Mouse (Mus musculus): ENCODE measurements around the gene Sephs1. TPM values are rescaled to one million over a fixed set of nuclear protein-coding genes. Genes with fewer than 3 reads are reported as not detected.

The Sephs1 gene
- polyA plus RNA-seq, 1 experiment from 2014 or later: 16.2 TPM

DNA sequence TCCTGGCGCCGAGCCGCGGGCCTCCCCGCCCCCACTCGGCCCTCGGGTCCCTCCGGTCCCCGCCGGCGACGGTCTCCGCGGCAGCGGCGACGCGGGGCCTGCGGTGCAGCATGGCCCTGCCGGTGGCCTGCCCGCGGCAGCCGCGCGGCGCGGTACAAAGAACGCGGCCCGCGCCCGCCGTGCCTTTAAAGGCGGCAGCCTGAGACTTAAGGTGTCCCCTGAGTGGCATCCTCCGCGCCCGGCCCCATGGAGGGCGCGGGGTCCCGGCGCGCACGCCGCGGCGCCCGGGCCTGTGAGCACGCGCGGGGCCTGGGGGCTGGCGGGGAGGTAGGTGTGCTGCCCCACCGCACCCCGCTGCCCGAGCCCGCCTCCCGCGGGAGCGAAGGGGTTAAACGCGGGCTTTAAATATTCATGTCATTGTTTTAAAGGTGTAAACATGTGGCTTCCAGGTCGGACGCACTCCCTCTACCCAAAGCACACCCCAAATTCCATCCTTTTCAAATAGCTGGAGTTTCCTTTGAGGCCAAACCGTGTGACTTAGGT, 956 bp downstream of the Sephs1 start:
- under 1% methylated on average over 55 of the region's 63 CpGs for WGBS (ENCODE audit: missing documents)
- 0 out of 2 replicates have a peak overlapping the region, but pooled peaks have one; percentile 21 for H3K27ac ChIP-seq

GRCm38 (mm10) chr2:4883009-4883704, 1.8 kb downstream of the Sephs1 start:
- 2% methylated on average over 18 of the region's 18 CpGs for WGBS (ENCODE audit: missing documents)
- Histone ChIP-seq H3K27ac (0 out of 2 replicates have a peak overlapping the region, but pooled peaks have one; percentile 21), H3K36me3 (ENCODE audit: inconsistent target) (peaks cover 5% of the 10 kb centered on the region; the same call in 1 of the 2 replicates), H3K79me2 (ENCODE audit: inconsistent target) (peaks cover 42% of the 10 kb centered on the region), H3K4me3 (ENCODE audit: inconsistent target) (peak overlapping the region; percentile 58)

More for the DNA sequence above, 956 bp downstream of the Sephs1 start:
- Histone ChIP-seq H3K79me2 (ENCODE audit: inconsistent target) (peaks cover 37% of the 10 kb centered on the region), H3K36me3 (ENCODE audit: inconsistent target) (peaks cover 4% of the 10 kb centered on the region; the same call in 1 of the 2 replicates), H3K4me3 (ENCODE audit: inconsistent target) (peak overlapping the region; percentile 58)

DNA sequence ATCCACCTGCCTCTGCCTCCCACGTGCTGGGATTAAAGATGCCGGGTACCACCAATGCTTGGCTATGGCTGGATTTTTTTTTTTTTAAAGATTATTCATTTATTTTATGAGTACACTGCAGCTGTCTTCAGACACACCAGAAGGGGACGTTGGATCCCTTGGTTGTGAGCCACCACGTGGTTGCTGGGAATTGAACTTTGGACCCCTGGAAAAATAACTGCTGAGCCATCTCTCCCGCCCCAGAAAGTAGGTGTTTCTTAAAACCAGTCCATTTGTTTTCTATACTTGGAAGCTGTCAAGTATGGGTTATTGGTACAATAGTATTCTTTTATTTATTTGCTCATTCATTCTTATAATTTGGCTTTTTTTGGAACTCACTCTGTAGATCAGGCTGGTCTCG, 5.5 kb downstream of the Sephs1 start:
- Histone ChIP-seq H3K4me3 (ENCODE audit: inconsistent target) (no peak overlapping the region), H3K27ac (no peak overlapping the region), H3K36me3 (ENCODE audit: inconsistent target) (peaks cover 13% of the 10 kb centered on the region; the same call in 1 of the 2 replicates), H3K79me2 (ENCODE audit: inconsistent target) (peaks cover 42% of the 10 kb centered on the region)
- 96% methylated on average over 6 of the region's 6 CpGs for WGBS (ENCODE audit: missing documents)

DNA sequence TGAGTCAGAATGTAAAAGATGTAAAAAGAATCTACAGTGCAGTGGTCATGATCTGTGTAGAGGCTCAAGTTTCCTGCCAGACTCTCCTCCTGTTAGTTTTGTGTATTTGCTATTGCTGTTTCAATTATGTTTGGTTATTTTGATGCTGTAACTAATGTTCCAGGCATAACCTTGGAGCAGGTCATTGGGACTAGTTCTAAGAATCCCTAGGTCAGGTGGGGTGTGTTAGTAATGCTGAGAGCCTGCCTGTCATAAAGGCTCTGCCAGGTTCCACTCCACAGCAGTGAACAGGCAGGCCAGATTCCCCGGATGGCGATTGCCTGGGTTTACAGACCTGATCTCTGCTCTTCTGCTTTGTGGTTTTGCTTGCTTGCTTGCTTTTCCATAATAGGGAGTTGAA, 14.2 kb downstream of the Sephs1 start:
- WGBS (ENCODE audit: missing documents): 92% methylated on average over 2 of the region's 2 CpGs
- Histone ChIP-seq H3K4me3 (ENCODE audit: inconsistent target) (no peak overlapping the region), H3K36me3 (ENCODE audit: inconsistent target) (peaks cover 49% of the 10 kb centered on the region), H3K27ac (no peak overlapping the region), H3K79me2 (ENCODE audit: inconsistent target) (no peaks in the 10 kb centered on the region)

DNA sequence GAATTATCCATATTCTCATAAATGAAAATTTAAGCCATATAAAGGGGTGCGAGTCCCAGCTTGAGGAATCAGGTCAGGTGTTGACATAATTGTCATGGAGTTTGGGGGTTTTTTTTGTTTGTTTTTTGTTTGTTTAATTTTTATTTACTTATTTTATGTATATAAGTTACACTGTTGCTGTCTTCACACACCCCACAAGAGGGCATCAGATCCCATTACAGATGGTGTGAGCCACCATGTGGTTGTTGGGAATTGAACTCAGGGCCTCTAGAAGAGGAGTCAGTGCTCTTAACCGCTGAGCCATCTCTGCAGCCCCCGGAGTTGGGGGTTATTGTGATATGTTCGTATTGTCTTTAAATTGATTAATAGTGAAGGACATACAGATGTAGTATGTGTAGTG, 15.6 kb downstream of the Sephs1 start:
- peaks cover 41% of the 10 kb centered on the region for H3K36me3 ChIP-seq (ENCODE audit: inconsistent target)
- 94% methylated on average over 4 of the region's 4 CpGs for WGBS (ENCODE audit: missing documents)

GRCm38 (mm10) chr2:4900624-4901023, 19.3 kb downstream of the Sephs1 start:
- 94% methylated on average over 6 of the region's 6 CpGs for WGBS (ENCODE audit: missing documents)
- peaks cover 26% of the 10 kb centered on the region for H3K36me3 ChIP-seq (ENCODE audit: inconsistent target)
- H3K79me2 ChIP-seq (ENCODE audit: inconsistent target): no peaks in the 10 kb centered on the region
- H3K4me3 ChIP-seq (ENCODE audit: inconsistent target): no peak overlapping the region
- no peak overlapping the region for H3K27ac ChIP-seq

More for the DNA sequence above, 15.6 kb downstream of the Sephs1 start:
- no peak overlapping the region for H3K27ac ChIP-seq
- no peaks in the 10 kb centered on the region for H3K79me2 ChIP-seq (ENCODE audit: inconsistent target)
- no peak overlapping the region for H3K4me3 ChIP-seq (ENCODE audit: inconsistent target)

- Histone ChIP-seq H3K79me2 (ENCODE audit: inconsistent target) (no peaks in the 10 kb centered on the region), H3K4me3 (ENCODE audit: inconsistent target) (no peak overlapping the region), H3K36me3 (ENCODE audit: inconsistent target) (peaks cover 43% of the 10 kb centered on the region), H3K27ac (no peak overlapping the region)
- WGBS (ENCODE audit: missing documents): 95% methylated on average over 5 of the region's 5 CpGs
These were observed 21.0 kb downstream of the Sephs1 start for GRCm38 (mm10) chr2:4902346-4902745.

DNA sequence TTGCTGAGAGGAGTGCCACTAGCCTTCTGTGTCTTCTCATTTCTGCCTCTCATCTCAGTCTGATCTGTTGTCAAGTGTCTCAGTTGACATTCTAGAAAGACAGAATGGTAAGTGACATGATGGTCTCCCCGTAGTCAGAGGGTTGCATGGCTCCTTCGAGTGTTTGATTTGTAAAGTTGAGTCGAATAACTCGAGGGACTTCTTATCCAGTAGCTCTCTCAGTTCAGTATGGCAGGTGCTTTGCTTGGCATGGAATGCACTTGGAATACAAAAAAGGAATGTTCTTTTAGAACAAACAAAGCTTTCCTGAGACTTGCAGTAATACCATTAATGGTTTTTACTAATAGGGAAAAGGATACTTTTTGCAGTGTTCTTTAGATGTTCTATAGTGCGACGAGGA, 25.8 kb downstream of the Sephs1 start:
- H3K4me3 ChIP-seq (ENCODE audit: inconsistent target): no peak overlapping the region
- no peaks in the 10 kb centered on the region for H3K79me2 ChIP-seq (ENCODE audit: inconsistent target)
- H3K27ac ChIP-seq: no peak overlapping the region
- 96% methylated on average over 6 of the region's 6 CpGs for WGBS (ENCODE audit: missing documents)
- H3K36me3 ChIP-seq (ENCODE audit: inconsistent target): peaks cover 31% of the 10 kb centered on the region

GRCm38 (mm10) chr2:4907916-4908315, 26.6 kb downstream of the Sephs1 start:
- peaks cover 31% of the 10 kb centered on the region; the same call in 1 of the 2 replicates for H3K36me3 ChIP-seq (ENCODE audit: inconsistent target)
- no peak overlapping the region for H3K4me3 ChIP-seq (ENCODE audit: inconsistent target)
- H3K27ac ChIP-seq: no peak overlapping the region
- WGBS (ENCODE audit: missing documents): 89% methylated on average over 7 of the region's 7 CpGs
- H3K79me2 ChIP-seq (ENCODE audit: inconsistent target): no peaks in the 10 kb centered on the region

DNA sequence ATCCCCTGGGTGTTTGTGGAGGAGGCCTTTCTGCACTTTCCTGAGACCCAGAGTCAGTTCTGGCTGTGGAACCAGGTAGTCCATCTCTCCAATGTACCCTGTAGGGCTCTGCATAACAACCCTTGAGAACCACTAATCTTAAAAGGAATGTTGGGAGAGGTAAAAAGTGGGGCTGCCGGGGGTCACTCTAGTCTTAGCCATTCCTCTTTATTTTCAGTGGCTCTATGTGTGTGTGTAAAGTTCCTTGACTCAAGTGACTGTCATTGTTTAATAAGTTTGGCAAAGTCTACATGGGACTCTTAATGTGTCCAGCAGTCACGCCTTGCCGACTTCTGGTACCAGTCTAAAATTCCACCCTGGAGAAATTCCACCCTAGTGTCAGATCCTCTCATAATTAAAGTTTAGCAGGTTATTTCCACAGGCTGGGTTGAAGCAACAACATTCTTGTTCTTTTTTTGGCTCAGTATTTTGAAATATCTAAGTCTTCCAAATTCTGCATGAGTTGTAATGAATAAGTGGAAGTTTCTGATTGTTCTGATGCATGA, 27.5 kb downstream of the Sephs1 start:
- Histone ChIP-seq H3K79me2 (ENCODE audit: inconsistent target) (no peaks in the 10 kb centered on the region), H3K36me3 (ENCODE audit: inconsistent target) (peaks cover 31% of the 10 kb centered on the region; the same call in 1 of the 2 replicates), H3K27ac (no peak overlapping the region), H3K4me3 (ENCODE audit: inconsistent target) (no peak overlapping the region)
- WGBS (ENCODE audit: missing documents): 98% methylated on average over 3 of the region's 3 CpGs

GRCm38 (mm10) chr2:4909909-4910308, 28.5 kb downstream of the Sephs1 start:
- 88% methylated on average over 6 of the region's 6 CpGs for WGBS (ENCODE audit: missing documents)
- H3K79me2 ChIP-seq (ENCODE audit: inconsistent target): no peaks in the 10 kb centered on the region
- H3K27ac ChIP-seq: no peak overlapping the region
- H3K36me3 ChIP-seq (ENCODE audit: inconsistent target): peaks cover 31% of the 10 kb centered on the region; the same call in 1 of the 2 replicates
- H3K4me3 ChIP-seq (ENCODE audit: inconsistent target): no peak overlapping the region

DNA sequence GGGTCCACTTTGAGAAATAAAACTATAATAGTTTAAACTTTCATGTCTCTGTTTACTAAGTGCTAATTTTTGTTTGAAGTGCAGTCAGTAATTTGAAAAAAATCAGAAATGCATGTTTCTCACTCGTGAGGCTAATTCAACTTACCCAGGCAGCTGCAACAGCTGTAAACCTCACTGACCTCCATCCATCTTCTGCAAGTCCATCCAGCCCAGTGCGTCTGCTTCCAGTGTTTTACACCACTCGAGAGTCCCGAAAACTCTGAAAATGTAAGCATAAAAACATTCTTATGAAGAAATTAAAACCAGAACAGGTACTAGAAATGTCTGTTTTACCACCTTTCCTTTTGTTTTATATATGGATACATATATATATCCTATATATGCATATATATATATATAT, 29.2 kb downstream of the Sephs1 start:
- WGBS (ENCODE audit: missing documents): 97% methylated on average over 4 of the region's 4 CpGs

DNA sequence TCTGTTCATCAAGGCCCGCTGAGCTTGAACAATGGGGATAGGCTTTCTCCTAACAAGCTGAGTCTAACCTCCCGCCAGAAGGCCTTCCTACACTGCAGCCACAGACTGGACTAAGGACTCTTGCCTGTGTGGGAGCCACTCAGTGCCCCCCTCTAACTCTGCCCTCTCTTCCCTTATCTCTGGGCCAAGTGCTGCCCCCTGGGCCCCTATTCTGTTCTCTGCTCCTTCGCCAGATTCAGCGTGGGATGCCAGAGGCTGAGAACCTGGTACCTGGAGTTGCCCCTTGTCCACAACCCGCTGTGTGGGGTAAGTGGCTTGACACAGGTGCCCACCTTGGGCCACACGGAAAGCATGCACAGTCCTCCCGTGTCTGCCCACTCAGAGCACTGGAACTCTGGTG, 32.6 kb downstream of the Sephs1 start:
- Histone ChIP-seq H3K27ac (no peak overlapping the region), H3K79me2 (ENCODE audit: inconsistent target) (no peaks in the 10 kb centered on the region)
- WGBS (ENCODE audit: missing documents): 93% methylated on average over 7 of the region's 7 CpGs

More for the DNA sequence above, 29.2 kb downstream of the Sephs1 start:
- Histone ChIP-seq H3K27ac (no peak overlapping the region), H3K36me3 (ENCODE audit: inconsistent target) (peaks cover 26% of the 10 kb centered on the region; the same call in 1 of the 2 replicates), H3K79me2 (ENCODE audit: inconsistent target) (no peaks in the 10 kb centered on the region), H3K4me3 (ENCODE audit: inconsistent target) (no peak overlapping the region)

DNA sequence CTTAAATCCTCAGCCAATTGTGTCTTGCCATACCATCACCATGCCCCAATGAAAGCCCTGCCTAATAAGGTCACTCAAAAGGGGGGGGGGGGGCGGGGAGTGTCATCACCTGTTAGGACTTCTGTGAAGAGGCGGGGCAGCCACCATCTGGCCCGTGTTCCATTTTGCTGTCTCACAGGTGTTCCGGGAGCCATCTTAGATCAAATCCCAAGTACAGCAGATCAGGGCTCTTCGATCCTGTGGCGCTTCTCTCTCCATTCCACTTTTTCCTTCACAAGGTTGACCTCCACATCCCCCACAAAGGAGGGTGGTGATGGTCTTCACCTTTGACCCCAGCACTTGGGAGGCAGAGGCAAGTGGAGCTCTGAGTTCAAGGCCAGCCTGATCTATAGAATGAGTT, 34.7 kb downstream of the Sephs1 start:
- H3K79me2 ChIP-seq (ENCODE audit: inconsistent target): no peaks in the 10 kb centered on the region
- 85% methylated on average over 6 of the region's 6 CpGs for WGBS (ENCODE audit: missing documents)

More for the DNA sequence above, 32.6 kb downstream of the Sephs1 start:
- no peaks in the 10 kb centered on the region for H3K36me3 ChIP-seq (ENCODE audit: inconsistent target)
- no peak overlapping the region for H3K4me3 ChIP-seq (ENCODE audit: inconsistent target)

More for the DNA sequence above, 34.7 kb downstream of the Sephs1 start:
- H3K27ac ChIP-seq: no peak overlapping the region
- no peaks in the 10 kb centered on the region for H3K36me3 ChIP-seq (ENCODE audit: inconsistent target)
- no peak overlapping the region for H3K4me3 ChIP-seq (ENCODE audit: inconsistent target)

Data from macrophage (primary cell).